Mouse (Mus musculus): ENCODE results near the gene Tspan14.

- TF ChIP-seq CTCF (IDR thresholded peaks at IDR 0.05; ENCODE audit: low read depth, low read length) (no peak), GATA2 (IDR thresholded peaks at IDR 0.05; ENCODE audit: borderline replicate concordance, low read depth, low read length) (no peak), TAL1 (conservative IDR thresholded peaks at IDR 0.05; ENCODE audit: low read depth, low read length) (no peak), POLR2AphosphoS5 (IDR thresholded peaks at IDR 0.05; ENCODE audit: insufficient replicate concordance, low read depth, low read length) (no peak)
Observed at GRCm38 (mm10) chr14:40942429-40942828, 24.2 kb downstream of the Tspan14 start.
